22 mouse cellular contexts compared by ENCODE assay signal in genomic region chr5:105706635-105707034, GRCm38 (mm10). TPM values are rescaled to one million over a fixed set of nuclear protein-coding genes. Genes with fewer than 3 reads are reported as not detected.
DNase-seq lines count a peak whose midpoint lies in the region; ATAC-seq lines count a peak whose summit lies in the region.
"Had no signal": no experiment of that assay in that cellular context is flagged by ENCODE, and none has a peak within 500 bp of the region (broad histone marks: within the 10 kb centered on the region; RNA-seq: fewer than 3 reads in every experiment).

No protein-coding gene starts in this region.

- H3K9ac ChIP-seq in kidney, embryonic 15.5 days: no peak overlapping the region
- H3K9ac ChIP-seq: forebrain, embryonic 13.5 days; heart, embryonic 12.5 days; hindbrain, embryonic 12.5 days; limb, embryonic 13.5 days; liver, embryonic 12.5 days had no signal

- peak; percentile 47 for DNase-seq in kidney, postnatal 14 days
- DNase-seq in ZHBTc4 (ENCODE audit: low read depth, low spot score): peak; percentile 56
- DNase-seq in layer of hippocampus, adult 9-10 months (ENCODE audit: low spot score): no peak
- no peak for DNase-seq in cerebellum, postnatal 14 days
- DNase-seq: adrenal gland, postnatal 36 days; cerebellum, adult 2 months; cerebellum, postnatal 36 days; gastrocnemius, postnatal 36 days; lung, adult 18-20 months; lung, postnatal 10 days; midbrain, embryonic 14.5 days; spleen, adult 18-20 months; thymus, postnatal 14 days had no signal

- no peak overlapping the region for H3K27ac ChIP-seq in kidney, embryonic 15.5 days
- H3K27ac ChIP-seq: forebrain, embryonic 13.5 days; hindbrain, embryonic 12.5 days; limb, embryonic 13.5 days; liver, embryonic 12.5 days had no signal

- H3K4me2 ChIP-seq in kidney, embryonic 15.5 days: no peak overlapping the region
- H3K4me2 ChIP-seq: forebrain, embryonic 13.5 days; heart, embryonic 12.5 days; hindbrain, embryonic 12.5 days; limb, embryonic 13.5 days; liver, embryonic 12.5 days had no signal

- WGBS in kidney, embryonic 15.5 days: 61% methylated on average over 11 of the region's 11 CpGs

- no peaks in the 10 kb centered on the region for H3K27me3 ChIP-seq in kidney, embryonic 15.5 days
- H3K27me3 ChIP-seq: forebrain, embryonic 13.5 days; hindbrain, embryonic 12.5 days; limb, embryonic 13.5 days; liver, embryonic 12.5 days had no signal

- no peaks in the 10 kb centered on the region for H3K9me3 ChIP-seq in kidney, embryonic 15.5 days (replicated peaks)
- H3K9me3 ChIP-seq: forebrain, embryonic 13.5 days; heart, embryonic 12.5 days; hindbrain, embryonic 12.5 days; limb, embryonic 13.5 days; liver, embryonic 12.5 days had no signal

- no peak for ATAC-seq in kidney, embryonic 15.5 days (replicated peaks; ENCODE audit: low FRiP score)
- ATAC-seq in granulocyte monocyte progenitor cell, adult 5-6 weeks (replicated peaks; ENCODE audit: poor library complexity, severe bottlenecking): peak; percentile 43
- no peak for ATAC-seq in activated CD4-positive, CD25-positive, alpha-beta regulatory T cell, adult 4 months
- ATAC-seq: forebrain, embryonic 13.5 days; intestine, postnatal 0 days; liver, embryonic 12.5 days had no signal

- peaks cover 7% of the 10 kb centered on the region; the same call in 1 of the 2 replicates for H3K36me3 ChIP-seq in kidney, embryonic 15.5 days
- H3K36me3 ChIP-seq: heart, embryonic 12.5 days; limb, embryonic 13.5 days; liver, embryonic 12.5 days had no signal

- H3K4me1 ChIP-seq in kidney, embryonic 15.5 days: peaks cover 51% of the 10 kb centered on the region

- no peak overlapping the region for H3K4me3 ChIP-seq in kidney, embryonic 15.5 days (replicated peaks)
- H3K4me3 ChIP-seq: forebrain, embryonic 13.5 days; heart, embryonic 12.5 days; hindbrain, embryonic 12.5 days; limb, embryonic 13.5 days; liver, embryonic 12.5 days had no signal

RNA-seq across cellular contexts. Expression of gene Lrrc8d, which starts 6.9 kb away (rescaled TPM):
- polyA plus RNA-seq in kidney, embryonic 15.5 days (2015; fragmentation: Nextera tagmentation; extraction: Ambion mirVana): 30.0 and 32.2 TPM in 2 replicates
- total RNA-seq in granulocyte monocyte progenitor cell, adult 5-6 weeks (2014; fragmentation: Nextera tagmentation): 44.6 and 45.0 TPM in 2 replicates
- total RNA-seq in granulocyte monocyte progenitor cell, adult 5-6 weeks (2017): 15.5 and 15.7 TPM in 2 replicates
- polyA plus RNA-seq in activated CD4-positive, CD25-positive, alpha-beta regulatory T cell, adult 4 months (2017; shearing (Covaris generic)): 10 to 100 TPM; 16.9 to 23.7 TPM

Comparison
In these comparisons a context has a peak if more than half of its experiments do, and no peak if none do; other contexts are left out.
1. DNase-seq: peak in kidney, postnatal 14 days (single experiment) and ZHBTc4 (single experiment); none in layer of hippocampus, adult 9-10 months (single experiment) and cerebellum, postnatal 14 days (0 of 2).